Mouse (Mus musculus) macrophage (primary cell): ENCODE data around the gene Ddx54. TPM values are rescaled to one million over a fixed set of nuclear protein-coding genes. Genes with fewer than 3 reads are reported as not detected.

Experiments used
- H3K27ac ChIP-seq: fragments of 350-480 bp; formaldehyde crosslinking; 2 replicates; pipeline ENCODE4 v1.9.0; 2021
- H3K36me3 ChIP-seq: fragments of 350-480 bp; formaldehyde crosslinking; 2 replicates; pipeline ENCODE4 v1.9.0; 2021; ENCODE audit errors: inconsistent target
- H3K4me3 ChIP-seq: fragments of 350-480 bp; formaldehyde crosslinking; 2 replicates; pipeline ENCODE4 v1.9.0; 2021; ENCODE audit errors: inconsistent target
- H3K79me2 ChIP-seq: fragments of 350-480 bp; formaldehyde crosslinking; 2 replicates; pipeline ENCODE4 v1.9.0; 2021; ENCODE audit errors: inconsistent target
- WGBS: methylation state at CpG from one replicate; pipeline ENCODE4 v1.1.7; 2026; ENCODE audit warnings: inconsistent platforms; ENCODE audit not compliant: missing documents; 5-methylcytosine and 5-hydroxymethylcytosine counted together
- polyA plus RNA-seq: library from polyadenylated mRNA; stranded (reverse); fragments of 250-400 nt; gene quantifications from 3 replicates; pipeline ENCODE4 v1.2.4, GENCODE M21; 2018; ENCODE audit warnings: inconsistent platforms

The Ddx54 gene
- polyA plus RNA-seq, 1 experiment from 2014 or later = 21.7 TPM

DNA sequence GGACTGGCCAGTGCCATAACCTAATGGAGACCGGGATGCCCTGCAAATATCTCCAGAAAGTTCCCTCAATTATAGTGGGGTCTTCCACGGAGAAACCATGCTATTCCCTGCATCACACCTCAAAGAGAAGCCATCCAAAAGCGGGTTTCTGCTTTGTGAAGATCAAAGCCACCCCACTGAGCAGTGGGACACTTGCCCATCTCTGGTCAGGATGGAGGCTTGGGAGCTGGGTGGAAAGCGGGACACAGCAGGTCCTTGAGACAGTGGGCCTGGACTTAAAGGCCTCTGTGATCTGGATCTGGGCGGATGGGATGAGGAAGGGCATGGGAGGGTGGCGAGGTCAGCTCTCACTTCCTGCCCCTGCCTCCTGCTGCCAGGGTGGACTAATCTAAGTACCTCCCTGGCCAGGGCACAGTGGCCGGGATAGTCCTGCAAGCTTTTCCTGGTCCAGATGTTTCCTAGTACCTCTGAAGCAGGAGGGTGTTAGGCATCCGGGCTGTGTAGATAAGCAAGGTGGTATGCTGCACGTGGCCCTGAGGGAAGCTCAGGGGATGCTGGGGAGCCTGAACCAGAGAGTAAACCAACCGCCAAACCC, 38.0 kb upstream of the Ddx54 start:
- Histone ChIP-seq H3K36me3 (no peaks in the 10 kb centered on the region), H3K4me3 (no peak overlapping the region), H3K27ac (no peak overlapping the region), H3K79me2 (peaks cover 45% of the 10 kb centered on the region; the same call in 1 of the 2 replicates)
- 93% methylated on average over 10 of the region's 10 CpGs for WGBS

DNA sequence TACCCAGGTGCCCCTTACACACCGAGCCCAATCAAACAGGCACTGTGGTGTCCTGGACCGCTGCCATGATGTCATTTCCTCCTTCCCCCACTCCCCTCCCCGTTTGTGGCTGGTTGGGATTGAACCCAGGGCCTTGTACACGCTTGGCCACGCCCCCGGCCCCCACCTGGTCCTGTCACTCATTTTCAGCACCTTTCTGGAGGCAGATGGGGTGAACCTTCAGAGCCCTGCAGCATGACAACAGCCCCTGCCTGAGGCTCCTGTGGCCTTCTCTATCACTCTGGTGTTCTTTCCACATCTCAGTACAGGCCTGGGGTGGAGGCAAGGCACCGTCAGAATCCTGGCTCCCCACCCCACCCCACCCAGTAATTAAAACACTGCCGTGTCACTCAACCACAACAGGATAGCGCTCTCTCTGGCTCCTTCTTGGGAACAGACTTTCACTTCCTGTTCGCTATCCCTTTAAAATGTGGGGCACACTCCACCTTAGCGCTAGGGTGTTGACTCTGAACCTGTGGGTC, 35.7 kb upstream of the Ddx54 start:
- H3K79me2 ChIP-seq = peaks cover 43% of the 10 kb centered on the region; the same call in 1 of the 2 replicates
- peaks cover 3% of the 10 kb centered on the region for H3K36me3 ChIP-seq
- 18% methylated on average over 11 of the region's 11 CpGs for WGBS
- H3K4me3 ChIP-seq = no peak overlapping the region
- no peak overlapping the region for H3K27ac ChIP-seq

DNA sequence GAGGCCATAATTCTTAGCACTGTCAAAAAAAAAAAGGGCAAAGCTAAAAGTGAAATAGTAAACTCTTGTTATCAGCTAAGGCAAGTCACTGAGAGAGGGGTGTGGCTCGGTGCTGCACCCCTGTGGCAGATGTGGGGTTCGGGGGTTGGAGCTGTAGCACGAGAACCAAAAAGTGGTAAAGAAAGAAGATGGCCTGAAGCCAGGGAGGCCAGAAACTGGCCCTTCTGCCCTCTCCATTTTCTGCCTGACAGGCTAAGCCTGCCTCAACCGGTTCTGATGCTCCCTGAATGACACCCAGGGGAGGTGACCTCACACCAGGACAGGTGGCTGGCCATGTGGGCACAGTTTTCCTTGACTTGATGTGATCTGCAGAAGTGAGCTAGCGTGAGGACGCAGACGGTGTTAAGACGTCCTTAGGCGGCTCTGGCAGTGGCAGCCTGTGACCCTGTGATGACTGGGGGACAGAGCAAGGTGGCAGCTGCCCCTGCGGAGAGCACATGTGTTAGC, 34.6 kb upstream of the Ddx54 start:
- Histone ChIP-seq H3K27ac (no peak overlapping the region), H3K36me3 (peaks cover 12% of the 10 kb centered on the region)

DNA sequence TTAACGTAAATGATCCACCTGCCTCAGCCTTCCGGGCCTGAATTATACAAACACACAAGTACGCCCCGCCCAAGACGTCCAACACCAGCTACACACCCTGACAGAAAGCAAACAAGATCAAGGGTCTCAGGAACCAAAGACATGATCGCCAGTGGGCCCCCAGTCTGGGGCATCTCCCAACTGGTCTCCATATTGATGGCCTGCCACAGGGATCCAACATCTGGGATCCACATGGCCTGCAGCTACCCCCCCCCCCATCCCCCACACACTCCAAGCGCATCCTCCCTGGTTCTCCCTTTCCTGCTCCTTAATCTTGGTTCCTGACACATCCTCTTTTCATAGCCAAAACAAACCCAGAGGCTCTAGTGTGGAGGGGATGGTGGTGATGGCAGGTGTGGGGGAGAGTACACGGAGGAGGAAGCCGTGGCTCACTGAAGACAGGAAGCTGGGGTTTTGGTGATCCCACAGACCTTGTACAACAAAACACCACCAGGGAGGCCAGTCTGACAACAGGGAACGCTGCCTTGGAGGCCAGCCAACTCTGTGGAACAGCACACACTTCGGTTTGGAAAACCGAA, 33.9 kb upstream of the Ddx54 start:
- H3K36me3 ChIP-seq = peaks cover 18% of the 10 kb centered on the region
- 26% methylated on average over 12 of the region's 12 CpGs for WGBS

More for the DNA sequence above, 34.6 kb upstream of the Ddx54 start:
- Histone ChIP-seq H3K4me3 (no peak overlapping the region), H3K79me2 (peaks cover 35% of the 10 kb centered on the region; the same call in 1 of the 2 replicates)
- WGBS = 49% methylated on average over 10 of the region's 10 CpGs

DNA sequence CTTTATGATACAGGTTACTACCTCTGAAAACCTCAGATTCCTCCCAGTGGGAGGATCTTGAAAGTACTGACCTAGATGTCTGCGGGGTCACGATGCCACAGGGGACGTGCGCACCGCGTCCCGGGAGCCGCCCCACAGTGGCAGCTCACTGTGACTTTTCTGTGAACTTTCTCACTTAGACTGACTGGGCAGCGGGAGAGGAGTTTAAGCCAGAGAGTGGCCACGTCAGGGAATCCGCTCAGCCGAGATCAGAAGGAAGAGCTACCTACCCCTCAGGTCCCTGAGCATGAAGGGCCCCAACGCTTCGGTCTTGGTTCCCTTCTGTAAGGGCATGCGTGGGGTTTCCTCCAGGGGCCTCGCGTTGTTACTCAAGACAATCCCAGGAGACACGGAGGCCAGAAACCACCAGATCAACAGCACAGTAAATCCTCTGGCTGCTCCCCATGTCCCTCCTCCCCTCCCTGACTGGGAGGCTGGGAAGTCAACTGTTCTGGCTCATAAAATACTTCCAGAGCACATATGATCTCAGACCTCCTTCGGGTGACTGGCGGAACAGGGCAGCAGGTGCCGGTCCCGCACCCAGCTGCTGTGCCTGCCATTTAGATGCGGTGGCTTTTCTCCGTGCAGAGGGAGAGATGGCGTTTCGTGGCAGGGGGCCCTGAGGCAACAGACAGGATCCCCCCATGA, 33.2 kb upstream of the Ddx54 start:
- H3K79me2 ChIP-seq = peaks cover 25% of the 10 kb centered on the region; the same call in 1 of the 2 replicates
- peaks cover 25% of the 10 kb centered on the region for H3K36me3 ChIP-seq
- no peak overlapping the region for H3K27ac ChIP-seq
- H3K4me3 ChIP-seq = no peak overlapping the region
- WGBS = 41% methylated on average over 26 of the region's 26 CpGs

More for the DNA sequence above, 33.9 kb upstream of the Ddx54 start:
- peaks cover 32% of the 10 kb centered on the region; the same call in 1 of the 2 replicates for H3K79me2 ChIP-seq
- H3K4me3 ChIP-seq = no peak overlapping the region
- H3K27ac ChIP-seq = no peak overlapping the region

DNA sequence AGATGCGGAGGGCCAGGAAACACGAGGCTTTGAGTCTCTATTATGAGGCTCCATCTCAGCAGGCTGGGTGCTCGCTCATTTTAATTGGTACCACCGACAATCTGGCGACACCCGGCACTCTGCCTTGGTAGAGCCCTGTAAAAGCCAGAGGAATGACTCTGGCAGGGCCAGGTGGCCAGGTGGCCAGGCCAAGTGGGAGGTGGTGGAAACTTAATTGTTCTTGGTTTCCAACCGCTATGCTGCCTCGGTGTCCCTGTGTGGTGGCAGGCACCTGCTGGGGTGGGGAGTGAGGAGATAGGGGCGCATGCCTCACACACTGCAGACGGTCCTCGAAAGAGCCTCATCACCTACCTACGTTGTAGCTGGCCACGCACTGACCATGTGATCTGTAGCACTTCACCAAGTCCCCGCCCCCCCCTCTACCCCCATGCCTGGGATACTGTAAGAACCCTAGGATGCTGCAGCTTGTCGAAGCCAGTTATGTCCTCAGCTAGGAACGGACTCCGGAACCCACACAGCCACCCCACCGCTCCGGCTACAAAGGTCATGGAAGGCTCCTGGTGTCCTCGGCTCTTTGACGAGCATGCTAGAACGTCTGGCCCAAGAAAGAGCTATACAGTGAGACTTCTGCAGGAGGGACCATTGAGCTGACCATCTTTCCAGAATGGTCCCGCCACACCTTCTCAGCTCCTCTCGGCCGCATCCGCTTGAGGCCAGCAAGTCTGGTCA, 32.5 kb upstream of the Ddx54 start:
- Histone ChIP-seq H3K27ac (no peak overlapping the region), H3K4me3 (no peak overlapping the region), H3K36me3 (peaks cover 31% of the 10 kb centered on the region), H3K79me2 (peaks cover 18% of the 10 kb centered on the region; the same call in 1 of the 2 replicates)
- 94% methylated on average over 26 of the region's 26 CpGs for WGBS

DNA sequence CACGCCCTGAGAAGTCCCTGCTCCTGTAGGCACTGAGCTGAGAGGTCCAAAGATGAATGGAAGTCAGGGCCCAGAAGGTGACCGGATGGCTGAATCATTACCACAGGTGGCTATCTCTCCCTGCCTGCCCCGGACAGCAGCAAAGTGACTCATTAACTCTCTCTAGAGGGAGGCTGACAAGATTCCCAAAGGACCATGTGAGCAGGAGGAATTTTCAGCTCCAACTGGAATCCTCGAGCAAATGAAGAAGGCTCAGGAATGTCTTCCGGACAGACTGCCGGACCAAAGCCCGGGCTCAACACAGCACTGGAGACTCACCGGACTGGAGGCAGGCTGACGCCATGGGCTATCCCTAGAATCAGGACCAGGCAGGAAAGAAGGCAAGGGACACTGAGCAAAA, 30.5 kb upstream of the Ddx54 start:
- 97% methylated on average over 9 of the region's 9 CpGs for WGBS
- no peak overlapping the region for H3K4me3 ChIP-seq
- peaks cover 31% of the 10 kb centered on the region for H3K36me3 ChIP-seq
- peaks cover 4% of the 10 kb centered on the region; the same call in 1 of the 2 replicates for H3K79me2 ChIP-seq
- no peak overlapping the region for H3K27ac ChIP-seq

DNA sequence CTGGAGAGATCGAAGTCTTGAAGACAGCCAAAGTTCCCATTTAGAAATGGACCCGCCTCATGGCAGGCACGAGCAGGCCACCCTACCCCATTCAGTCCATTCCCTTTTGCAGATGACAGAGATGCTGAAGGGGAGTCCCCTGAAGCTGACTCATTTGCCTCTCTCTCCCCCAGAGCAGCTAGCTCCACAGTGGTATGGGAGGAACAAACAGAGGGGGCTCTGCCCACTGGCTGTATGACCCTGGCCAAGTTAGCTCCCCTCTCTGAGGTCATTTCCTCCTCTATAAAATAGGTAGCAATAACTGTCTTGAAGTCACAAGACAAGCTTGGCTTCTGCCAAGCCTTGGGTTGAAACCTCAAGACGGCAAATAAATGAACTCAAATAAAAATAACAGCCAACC, 29.0 kb upstream of the Ddx54 start:
- Histone ChIP-seq H3K27ac (peak overlapping the region; percentile 1; the same call in 1 of the 2 replicates), H3K36me3 (peaks cover 31% of the 10 kb centered on the region), H3K4me3 (no peak overlapping the region), H3K79me2 (peaks cover 17% of the 10 kb centered on the region; the same call in 1 of the 2 replicates)
- 92% methylated on average over 3 of the region's 4 CpGs for whole genome bisulfite sequencing

DNA sequence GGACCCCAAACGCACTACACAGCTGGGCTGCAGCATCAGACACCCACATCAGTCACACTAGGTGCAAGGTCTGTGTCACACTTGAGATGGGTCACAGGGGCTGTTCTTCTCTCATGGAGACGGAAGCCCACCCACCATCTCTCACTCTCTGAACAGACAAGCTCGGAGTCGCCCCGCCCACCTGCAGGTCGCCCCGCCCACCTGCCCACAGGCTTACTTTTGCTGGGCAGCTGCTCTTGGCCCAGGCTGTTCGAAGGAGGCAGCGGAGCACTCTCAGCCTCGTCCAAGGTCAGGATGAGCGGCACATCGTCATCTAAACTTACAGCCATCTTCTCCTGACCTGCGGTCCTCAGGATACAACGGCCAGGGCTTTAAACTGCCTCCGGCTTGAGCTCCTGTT, 27.6 kb upstream of the Ddx54 start:
- WGBS = 94% methylated on average over 14 of the region's 15 CpGs
- Histone ChIP-seq H3K79me2 (peaks cover 17% of the 10 kb centered on the region; the same call in 1 of the 2 replicates), H3K4me3 (no peak overlapping the region), H3K36me3 (peaks cover 31% of the 10 kb centered on the region), H3K27ac (no peak overlapping the region)

DNA sequence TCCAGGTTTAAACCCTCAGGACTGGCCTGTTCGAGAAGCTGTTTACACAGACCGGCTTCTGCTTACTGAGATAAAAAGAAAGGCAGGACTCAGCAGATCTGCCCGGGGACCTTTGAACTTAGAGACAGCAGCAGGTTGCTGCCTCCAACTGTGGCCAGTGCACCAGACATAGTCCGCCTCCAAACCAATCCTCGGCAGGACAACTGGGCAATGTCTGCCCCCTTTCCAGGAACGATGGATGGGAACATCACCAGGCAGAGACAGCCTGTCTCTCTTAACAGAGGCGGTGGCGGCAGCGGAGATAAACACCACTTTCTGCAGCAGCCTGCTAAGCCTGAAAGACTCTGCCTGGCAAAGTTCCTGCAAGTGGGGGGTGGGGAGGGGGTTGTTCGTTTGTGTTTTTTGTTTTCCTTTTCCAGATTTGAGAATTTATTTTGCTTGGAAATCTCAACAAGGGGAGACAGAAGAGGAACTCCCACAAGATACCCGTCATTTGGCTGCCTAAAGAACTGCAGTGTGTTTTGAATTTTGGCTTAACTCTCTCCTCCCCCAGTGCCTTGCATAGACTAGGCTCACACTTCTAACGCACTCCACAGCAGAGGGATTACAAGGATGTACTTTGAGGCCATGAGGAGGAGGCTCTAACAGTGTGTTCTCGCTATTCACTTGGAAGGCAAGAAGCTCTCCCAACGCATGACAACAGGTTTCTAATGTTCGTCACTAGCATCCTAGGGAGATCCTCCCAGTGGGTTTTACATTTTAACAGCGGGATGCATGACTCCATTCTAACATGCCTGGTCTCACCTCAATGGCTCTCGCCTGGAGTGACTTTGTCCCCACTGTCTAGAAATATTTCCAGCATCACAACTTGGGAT, 25.6 kb upstream of the Ddx54 start:
- Histone ChIP-seq H3K79me2 (peaks cover 17% of the 10 kb centered on the region; the same call in 1 of the 2 replicates), H3K36me3 (peaks cover 26% of the 10 kb centered on the region), H3K27ac (no peak overlapping the region), H3K4me3 (peak overlapping the region; percentile 84)
- WGBS = 48% methylated on average over 15 of the region's 17 CpGs

DNA sequence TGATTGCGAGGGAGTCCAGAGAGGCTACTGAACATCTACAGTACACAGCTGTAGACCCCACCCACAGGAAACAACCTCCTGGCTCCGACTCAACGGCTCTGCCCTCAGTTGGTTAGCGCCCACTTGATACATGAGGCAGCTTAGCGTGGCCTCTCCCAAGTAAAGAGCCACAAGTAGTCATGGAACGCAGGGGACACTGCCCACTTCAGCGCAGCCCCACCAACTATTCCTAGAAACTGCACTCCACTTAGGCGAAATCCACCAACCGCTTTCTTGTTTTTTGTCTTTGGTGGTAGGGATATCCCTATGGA, 25.0 kb upstream of the Ddx54 start:
- H3K36me3 ChIP-seq = peaks cover 22% of the 10 kb centered on the region; the same call in 1 of the 2 replicates
- H3K4me3 ChIP-seq = peak overlapping the region; percentile 84
- WGBS = 19% methylated on average over 9 of the region's 9 CpGs
- peaks cover 17% of the 10 kb centered on the region; the same call in 1 of the 2 replicates for H3K79me2 ChIP-seq
- H3K27ac ChIP-seq = peak overlapping the region; percentile 40

DNA sequence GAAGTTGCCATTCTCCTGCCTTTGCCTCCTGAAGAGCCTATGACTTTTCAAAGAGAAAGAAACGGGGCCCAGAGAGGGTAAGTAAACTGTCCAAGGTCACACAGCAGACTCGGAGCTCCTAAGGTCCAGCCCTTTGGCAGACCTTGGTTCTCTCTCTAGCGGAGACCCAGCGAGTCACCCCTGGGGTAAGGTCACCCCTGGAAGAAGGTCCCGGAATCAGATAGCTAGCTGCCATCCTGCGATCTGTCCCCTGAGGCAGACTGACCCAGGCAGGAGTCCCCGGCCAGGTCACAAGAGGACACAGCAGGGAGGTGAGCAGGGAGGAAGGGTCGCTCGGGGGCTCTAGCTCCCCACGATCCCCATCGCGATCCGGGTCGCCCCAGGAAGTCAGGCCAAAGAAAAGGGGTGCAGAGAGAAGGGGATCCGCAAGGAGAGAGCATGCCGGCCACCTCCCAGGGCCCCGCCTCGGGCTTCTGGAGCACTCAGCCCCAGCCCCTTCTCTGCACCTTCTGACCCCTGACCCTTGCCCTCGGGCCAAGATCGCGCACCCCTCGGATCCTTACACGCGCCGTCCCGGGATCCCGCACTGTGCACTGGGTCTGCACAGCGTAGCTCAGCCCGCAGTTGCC, 24.5 kb upstream of the Ddx54 start:
- WGBS = 2% methylated on average over 29 of the region's 29 CpGs
- Histone ChIP-seq H3K36me3 (peaks cover 18% of the 10 kb centered on the region; the same call in 1 of the 2 replicates), H3K4me3 (peak overlapping the region; percentile 84), H3K79me2 (peaks cover 17% of the 10 kb centered on the region; the same call in 1 of the 2 replicates), H3K27ac (peak overlapping the region; percentile 40)

DNA sequence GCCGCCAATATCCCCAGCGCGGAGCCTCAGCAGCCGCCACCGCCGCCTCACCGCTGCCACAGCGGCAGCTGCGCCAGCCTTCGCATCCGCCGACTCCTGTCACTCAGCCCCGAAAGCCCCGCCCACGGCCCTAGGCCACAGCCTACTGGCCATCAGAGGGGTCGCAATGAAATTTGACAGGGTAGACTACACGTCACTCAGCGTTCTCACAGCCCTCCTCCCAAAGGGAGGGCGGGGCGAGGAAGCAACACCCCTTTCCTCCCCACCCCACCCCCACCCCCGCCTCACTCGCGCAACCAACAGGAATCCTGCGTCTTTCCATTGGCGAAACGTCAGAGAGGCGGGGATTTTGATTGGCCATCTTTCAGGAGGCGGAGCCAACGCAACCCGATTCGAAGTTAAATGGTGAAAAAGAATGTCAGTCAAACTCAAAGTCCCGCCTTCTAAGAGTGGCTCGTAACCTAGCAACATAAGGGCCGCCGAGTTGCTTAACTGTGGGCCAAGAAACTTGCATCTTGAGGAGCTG, 23.9 kb upstream of the Ddx54 start, which contains the start of the genes Tpcn1 and Iqcd:
Gene Tpcn1 (minus strand): TSS at position 105 of the 526 bp plus-strand sequence.
Gene Iqcd (plus strand): TSS at position 448 of the 526 bp plus-strand sequence.
- Histone ChIP-seq H3K4me3 (peak within 1 kb of the TSS; percentile 84), H3K27ac (peak within 1 kb of the TSS; percentile 40), H3K36me3 (peaks cover 12% of the 10 kb centered on the region; the same call in 1 of the 2 replicates), H3K79me2 (peaks cover 17% of the 10 kb centered on the region; the same call in 1 of the 2 replicates)
- WGBS = 1% methylated on average over 35 of the region's 35 CpGs
